Mouse (Mus musculus) intestine, embryonic 14.5 days (tissue): Measurements from ENCODE around the gene Prg3. TPM values are rescaled to one million over a fixed set of nuclear protein-coding genes. Genes with fewer than 3 reads are reported as not detected.

Experiments
- ATAC-seq: fragments of 200-750 bp; cut with Nextera tagmentation; replicated peaks from 2 replicates; pipeline ENCODE4 v1.8.0; 2017; ENCODE audit warnings: low read depth, moderate number of reproducible peaks, moderate TSS enrichment, moderate library complexity; ENCODE audit not compliant: low FRiP score, low TSS enrichment
- DNase-seq: peaks from one replicate; pipeline ENCODE4 v3.0.0-alpha.2; 2018; ENCODE audit warnings: low spot score
- H3K27ac ChIP-seq: fragments of 300-500 bp; sonication (generic); 2 replicates; pipeline ENCODE4 v1.5.1; 2014; ENCODE audit warnings: low read depth, mild to moderate bottlenecking, control low read depth
- H3K27me3 ChIP-seq: fragments of 300-500 bp; sonication (generic); replicated peaks from 2 replicates; pipeline ENCODE4 v1.6.1; 2014; ENCODE audit warnings: low read length, control low read depth; ENCODE audit not compliant: control insufficient read depth, insufficient read depth
- H3K36me3 ChIP-seq: fragments of 300-500 bp; sonication (generic); 2 replicates; pipeline ENCODE4 v1.6.1; 2014; ENCODE audit warnings: low read length, control low read depth; ENCODE audit not compliant: control insufficient read depth, insufficient read depth
- H3K4me1 ChIP-seq: fragments of 300-500 bp; sonication (generic); replicated peaks from 2 replicates; pipeline ENCODE4 v1.6.1; 2014; ENCODE audit warnings: low read length, control low read depth, mixed read lengths; ENCODE audit not compliant: control insufficient read depth, insufficient read depth
- H3K4me2 ChIP-seq: fragments of 300-500 bp; sonication (generic); 2 replicates; pipeline ENCODE4 v1.6.1; 2014; ENCODE audit warnings: low read length
- H3K4me3 ChIP-seq: fragments of 300-500 bp; sonication (generic); 2 replicates; pipeline ENCODE4 v1.5.1; 2014; ENCODE audit warnings: low read depth, low read length, control low read depth, mixed read lengths
- H3K9ac ChIP-seq: fragments of 300-500 bp; sonication (generic); 2 replicates; pipeline ENCODE4 v1.6.1; 2014; ENCODE audit warnings: mild to moderate bottlenecking, low read length
- H3K9me3 ChIP-seq: fragments of 300-500 bp; sonication (generic); 2 replicates; pipeline ENCODE4 v1.6.1; 2016; ENCODE audit warnings: low read length, control low read depth; ENCODE audit not compliant: control insufficient read depth
- WGBS: fragments of 180-500 bp; shearing (Covaris S2); extraction: QIAGEN DNeasy Blood & Tissue Kit; methylation state at CpG from one replicate; pipeline ENCODE4 v1.1.7; 2014; 5-methylcytosine and 5-hydroxymethylcytosine counted together
- polyA plus RNA-seq: library from polyadenylated mRNA; unstranded; fragments of >200 nt; fragmentation: Nextera tagmentation; extraction: Ambion mirVana; gene quantifications from 2 replicates; pipeline ENCODE4 v1.2.1, GENCODE M21; 2014

Prg3 gene
- polyA plus RNA-seq, 1 experiment from 2014 or later = not detected

- H3K27ac ChIP-seq = no peak overlapping the region
- H3K9ac ChIP-seq = no peak overlapping the region
- ATAC-seq (no peak), DNase-seq (no peak)
- 33% methylated on average over 3 of the region's 3 CpGs for WGBS
- no peak overlapping the region for H3K4me2 ChIP-seq
- H3K4me1 ChIP-seq = peaks cover 7% of the 10 kb centered on the region; the same call in 1 of the 2 replicates
- H3K4me3 ChIP-seq = no peak overlapping the region
- H3K9me3 ChIP-seq = no peaks in the 10 kb centered on the region
- no peaks in the 10 kb centered on the region for H3K27me3 ChIP-seq
- H3K36me3 ChIP-seq = no peaks in the 10 kb centered on the region
Observed at GRCm38 (mm10) chr2:85014588-85014982, 26.6 kb downstream of the Prg3 start.

- no peaks in the 10 kb centered on the region for H3K36me3 ChIP-seq
- no peaks in the 10 kb centered on the region for H3K27me3 ChIP-seq
- no peak overlapping the region for H3K27ac ChIP-seq
- no peak overlapping the region for H3K9ac ChIP-seq
- no peaks in the 10 kb centered on the region for H3K9me3 ChIP-seq
- no peak overlapping the region for H3K4me3 ChIP-seq
- no peak for ATAC-seq
- DNase-seq = no peak
- H3K4me2 ChIP-seq = no peak overlapping the region
- WGBS = 16% methylated on average over 4 of the region's 4 CpGs
- no peaks in the 10 kb centered on the region for H3K4me1 ChIP-seq
Observed at GRCm38 (mm10) chr2:85022043-85022442, 34.0 kb downstream of the Prg3 start.

GRCm38 (mm10) chr2:85026178-85026577, 38.2 kb downstream of the Prg3 start:
- no peak overlapping the region for H3K9ac ChIP-seq
- no peak overlapping the region for H3K4me2 ChIP-seq
- H3K4me3 ChIP-seq = no peak overlapping the region
- no peak overlapping the region for H3K27ac ChIP-seq
- DNase-seq (no peak), ATAC-seq (0 out of 2 replicates have a peak, but pooled peaks have one; percentile 14)
- 81% methylated on average over 3 of the region's 3 CpGs for WGBS
- no peaks in the 10 kb centered on the region for H3K36me3 ChIP-seq
- peaks cover 7% of the 10 kb centered on the region; the same call in 1 of the 2 replicates for H3K4me1 ChIP-seq
- no peaks in the 10 kb centered on the region for H3K9me3 ChIP-seq
- no peaks in the 10 kb centered on the region for H3K27me3 ChIP-seq

GRCm38 (mm10) chr2:85027281-85027680, 39.3 kb downstream of the Prg3 start:
- no peak for ATAC-seq
- Histone ChIP-seq H3K4me3 (no peak overlapping the region), H3K4me2 (no peak overlapping the region), H3K27ac (no peak overlapping the region), H3K36me3 (no peaks in the 10 kb centered on the region), H3K9ac (no peak overlapping the region), H3K27me3 (no peaks in the 10 kb centered on the region), H3K4me1 (peaks cover 7% of the 10 kb centered on the region; the same call in 1 of the 2 replicates), H3K9me3 (no peaks in the 10 kb centered on the region)
- DNase-seq = no peak
- 73% methylated on average over 5 of the region's 5 CpGs for WGBS

GRCm38 (mm10) chr2:85029897-85030296, 41.9 kb downstream of the Prg3 start:
- Histone ChIP-seq H3K27me3 (no peaks in the 10 kb centered on the region), H3K4me1 (peaks cover 7% of the 10 kb centered on the region; the same call in 1 of the 2 replicates), H3K9ac (no peak overlapping the region), H3K9me3 (no peaks in the 10 kb centered on the region), H3K4me3 (no peak overlapping the region), H3K36me3 (no peaks in the 10 kb centered on the region), H3K27ac (no peak overlapping the region), H3K4me2 (no peak overlapping the region)
- WGBS = 27% methylated on average over 6 of the region's 6 CpGs
- no peak for DNase-seq
- ATAC-seq = no peak

GRCm38 (mm10) chr2:85030989-85031388, 43.0 kb downstream of the Prg3 start:
- Histone ChIP-seq H3K9me3 (no peaks in the 10 kb centered on the region), H3K36me3 (no peaks in the 10 kb centered on the region), H3K27ac (no peak overlapping the region), H3K4me3 (no peak overlapping the region), H3K4me1 (peaks cover 7% of the 10 kb centered on the region; the same call in 1 of the 2 replicates), H3K4me2 (no peak overlapping the region), H3K27me3 (no peaks in the 10 kb centered on the region), H3K9ac (no peak overlapping the region)
- no peak for ATAC-seq
- WGBS = 67% methylated on average over 6 of the region's 6 CpGs
- no peak for DNase-seq

- no peak overlapping the region for H3K9ac ChIP-seq
- H3K36me3 ChIP-seq = no peaks in the 10 kb centered on the region
- WGBS = 70% methylated on average over 2 of the region's 2 CpGs
- no peaks in the 10 kb centered on the region for H3K9me3 ChIP-seq
- H3K4me3 ChIP-seq = no peak overlapping the region
- no peak for DNase-seq
- no peak overlapping the region for H3K27ac ChIP-seq
- no peaks in the 10 kb centered on the region for H3K27me3 ChIP-seq
- ATAC-seq = no peak
- H3K4me1 ChIP-seq = peaks cover 10% of the 10 kb centered on the region; the same call in 1 of the 2 replicates
- H3K4me2 ChIP-seq = no peak overlapping the region
Observed at GRCm38 (mm10) chr2:85033121-85033520, 45.1 kb downstream of the Prg3 start.

GRCm38 (mm10) chr2:85034169-85034568, 46.2 kb downstream of the Prg3 start:
- WGBS = 78% methylated on average over 7 of the region's 7 CpGs
- Histone ChIP-seq H3K27me3 (no peaks in the 10 kb centered on the region), H3K27ac (no peak overlapping the region), H3K9me3 (no peaks in the 10 kb centered on the region), H3K4me2 (no peak overlapping the region), H3K9ac (no peak overlapping the region), H3K4me1 (peaks cover 16% of the 10 kb centered on the region), H3K4me3 (no peak overlapping the region), H3K36me3 (peaks cover 5% of the 10 kb centered on the region)
- DNase-seq (no peak), ATAC-seq (no peak)

- no peaks in the 10 kb centered on the region for H3K9me3 ChIP-seq
- 10% methylated on average over 11 of the region's 11 CpGs for WGBS
- peak overlapping the region; percentile 68; the same call in 1 of the 2 replicates for H3K27ac ChIP-seq
- H3K27me3 ChIP-seq = no peaks in the 10 kb centered on the region
- DNase-seq = no peak
- H3K4me1 ChIP-seq = peaks cover 9% of the 10 kb centered on the region
- peak; percentile 33 for ATAC-seq
- H3K4me2 ChIP-seq = peak overlapping the region; percentile 58
- H3K36me3 ChIP-seq = peaks cover 29% of the 10 kb centered on the region
- H3K9ac ChIP-seq = peak overlapping the region; percentile 83
- peak overlapping the region; percentile 55 for H3K4me3 ChIP-seq
Observed at GRCm38 (mm10) chr2:85036507-85037046, 48.6 kb downstream of the Prg3 start.
